Mouse (Mus musculus) liver, embryonic 14.5 days (tissue): ENCODE results near the gene M6pr.

ENCODE experiments used
- CTCF ChIP-seq: IDR thresholded peaks from 2 replicates; pipeline ENCODE4 v1.5.1; 2016; ENCODE audit warnings: antibody characterized with exemption, low read depth, control low read depth
- EP300 ChIP-seq: IDR thresholded peaks from 2 replicates; pipeline ENCODE4 v1.6.1; 2016; ENCODE audit warnings: antibody characterized with exemption, low read depth

GRCm38 (mm10) chr6:122302121-122302520 lies 6.4 kb upstream of the M6pr start:
- TF ChIP-seq EP300 = no peak
- no peak for TF ChIP-seq CTCF
